Comparison of ENCODE assay signal across 9 mouse cellular contexts in genomic region chr13:41345756-41346155, GRCm38 (mm10).
DNase-seq lines count a peak whose midpoint lies in the region; ATAC-seq and TF ChIP-seq lines count a peak whose summit lies in the region.
"Had no signal": no experiment of that assay in that cellular context is flagged by ENCODE, and none has a peak within 500 bp of the region (broad histone marks: within the 10 kb centered on the region; RNA-seq: fewer than 3 reads in every experiment).

No protein-coding gene starts in this region.

- no peak overlapping the region for H3K4me3 ChIP-seq in liver, embryonic 11.5 days (ENCODE audit: low read depth, low read length)
- no peak overlapping the region for H3K4me3 ChIP-seq in liver, embryonic 12.5 days
- no peak overlapping the region for H3K4me3 ChIP-seq in lung, embryonic 14.5 days (ENCODE audit: low read depth, low read length)
- no peak overlapping the region for H3K4me3 ChIP-seq in stomach, postnatal 0 days (ENCODE audit: low read depth, low read length)
- H3K4me3 ChIP-seq: liver, embryonic 15.5 days had no signal

- ATAC-seq in liver, embryonic 11.5 days (replicated peaks; ENCODE audit: low FRiP score) = 0 out of 2 replicates have a peak, but pooled peaks have one; percentile 15
- no peak for ATAC-seq in liver, embryonic 12.5 days
- ATAC-seq in lung, embryonic 14.5 days (ENCODE audit: insufficient read depth) = no peak; the same call in 1 of the 2 replicates
- ATAC-seq in stomach, postnatal 0 days (ENCODE audit: low FRiP score, low TSS enrichment) = no peak

- no peaks in the 10 kb centered on the region for H3K36me3 ChIP-seq in liver, embryonic 11.5 days (ENCODE audit: control insufficient read depth, insufficient read depth, low read length)
- H3K36me3 ChIP-seq in liver, embryonic 12.5 days = no peaks in the 10 kb centered on the region
- peaks cover 7% of the 10 kb centered on the region; the same call in 1 of the 2 replicates for H3K36me3 ChIP-seq in lung, embryonic 14.5 days (ENCODE audit: insufficient read depth)
- no peaks in the 10 kb centered on the region for H3K36me3 ChIP-seq in stomach, postnatal 0 days (ENCODE audit: control insufficient read depth, insufficient read depth, low read length)
- H3K36me3 ChIP-seq: liver, embryonic 15.5 days had no signal

- DNase-seq in liver, embryonic 11.5 days (ENCODE audit: low spot score) = no peak
- DNase-seq in induced T-regulatory cell, adult 2 months (ENCODE audit: low read depth) = peak; percentile 19
- peak; percentile 67 for DNase-seq in lung, embryonic 14.5 days
- DNase-seq in stomach, postnatal 0 days (ENCODE audit: low spot score) = no peak
- no peak for DNase-seq in layer of hippocampus, adult 18-20 months (ENCODE audit: low spot score in 2 of 2)
- no peak for DNase-seq in layer of hippocampus, adult 9-10 months (ENCODE audit: low spot score)
- no peak for DNase-seq in right cerebral cortex, postnatal 14 days

- H3K4me2 ChIP-seq in liver, embryonic 11.5 days = no peak overlapping the region
- no peak overlapping the region for H3K4me2 ChIP-seq in liver, embryonic 12.5 days
- H3K4me2 ChIP-seq in lung, embryonic 14.5 days = peak overlapping the region; percentile 36
- no peak overlapping the region for H3K4me2 ChIP-seq in stomach, postnatal 0 days (replicated peaks; ENCODE audit: low read depth)
- H3K4me2 ChIP-seq: liver, embryonic 15.5 days had no signal

- no peak for TF ChIP-seq CTCF in lung, embryonic 14.5 days (IDR thresholded peaks at IDR 0.05; ENCODE audit: low read depth)
- TF ChIP-seq CTCF in stomach, postnatal 0 days (IDR thresholded peaks at IDR 0.05; ENCODE audit: low read depth) = no peak

- no peaks in the 10 kb centered on the region; the same call in 1 of the 2 replicates for H3K4me1 ChIP-seq in liver, embryonic 11.5 days (replicated peaks; ENCODE audit: control insufficient read depth, insufficient read depth, low read length)
- H3K4me1 ChIP-seq in liver, embryonic 12.5 days = peaks cover 16% of the 10 kb centered on the region; the same call in 1 of the 2 replicates
- peaks cover 38% of the 10 kb centered on the region for H3K4me1 ChIP-seq in lung, embryonic 14.5 days (ENCODE audit: insufficient read depth)
- H3K4me1 ChIP-seq in stomach, postnatal 0 days (replicated peaks; ENCODE audit: control insufficient read depth, insufficient read depth) = peaks cover 5% of the 10 kb centered on the region; the same call in 1 of the 2 replicates

- H3K9ac ChIP-seq in liver, embryonic 11.5 days (ENCODE audit: low read depth, low read length) = no peak overlapping the region
- H3K9ac ChIP-seq in liver, embryonic 12.5 days = no peak overlapping the region
- H3K9ac ChIP-seq in lung, embryonic 14.5 days = no peak overlapping the region
- no peak overlapping the region for H3K9ac ChIP-seq in stomach, postnatal 0 days (ENCODE audit: low read length)
- H3K9ac ChIP-seq: liver, embryonic 15.5 days had no signal

- 80% methylated on average over 7 of the region's 7 CpGs for WGBS in liver, embryonic 11.5 days
- WGBS in liver, embryonic 12.5 days (ENCODE audit: insufficient replicate concordance) = 66% methylated on average over 7 of the region's 7 CpGs
- WGBS in lung, embryonic 14.5 days = 56% methylated on average over 7 of the region's 7 CpGs
- WGBS in stomach, postnatal 0 days = 70% methylated on average over 7 of the region's 7 CpGs

- TF ChIP-seq EP300 in stomach, postnatal 0 days (optimal IDR thresholded peaks at IDR 0.05) = no peak

- no peaks in the 10 kb centered on the region for H3K9me3 ChIP-seq in liver, embryonic 11.5 days (ENCODE audit: control insufficient read depth, low read length)
- no peaks in the 10 kb centered on the region for H3K9me3 ChIP-seq in liver, embryonic 12.5 days (replicated peaks)
- no peaks in the 10 kb centered on the region for H3K9me3 ChIP-seq in lung, embryonic 14.5 days (ENCODE audit: low read depth, low read length)
- no peaks in the 10 kb centered on the region for H3K9me3 ChIP-seq in stomach, postnatal 0 days (ENCODE audit: control insufficient read depth, low read length)
- H3K9me3 ChIP-seq: liver, embryonic 15.5 days had no signal

- H3K27ac ChIP-seq in liver, embryonic 11.5 days (ENCODE audit: low read depth, low read length) = no peak overlapping the region
- H3K27ac ChIP-seq in liver, embryonic 12.5 days = no peak overlapping the region
- H3K27ac ChIP-seq in lung, embryonic 14.5 days (ENCODE audit: low read depth) = peak overlapping the region; percentile 68
- peak overlapping the region; percentile 40 for H3K27ac ChIP-seq in stomach, postnatal 0 days (replicated peaks)
- H3K27ac ChIP-seq: liver, embryonic 15.5 days had no signal

- H3K27me3 ChIP-seq in liver, embryonic 11.5 days (replicated peaks; ENCODE audit: control insufficient read depth, insufficient read depth, low read length) = no peaks in the 10 kb centered on the region
- H3K27me3 ChIP-seq in liver, embryonic 12.5 days (replicated peaks) = no peaks in the 10 kb centered on the region; the same call in 1 of the 2 replicates
- no peaks in the 10 kb centered on the region for H3K27me3 ChIP-seq in lung, embryonic 14.5 days (ENCODE audit: insufficient read depth, low read length)
- no peaks in the 10 kb centered on the region for H3K27me3 ChIP-seq in stomach, postnatal 0 days (ENCODE audit: control insufficient read depth, insufficient read depth, low read length)
- H3K27me3 ChIP-seq: liver, embryonic 15.5 days had no signal

Comparison
In these comparisons a context has a peak if more than half of its experiments do, and no peak if none do; other contexts are left out.
1. DNase-seq: peak in induced T-regulatory cell, adult 2 months (single experiment) and lung, embryonic 14.5 days (single experiment); none in liver, embryonic 11.5 days (single experiment), stomach, postnatal 0 days (single experiment), layer of hippocampus, adult 18-20 months (0 of 2), layer of hippocampus, adult 9-10 months (single experiment) and right cerebral cortex, postnatal 14 days (single experiment).
2. H3K27ac ChIP-seq: peak in lung, embryonic 14.5 days (single experiment) and stomach, postnatal 0 days (single experiment); none in liver, embryonic 11.5 days (single experiment) and liver, embryonic 12.5 days (single experiment).